Mouse (Mus musculus): ENCODE measurements around the gene Zfp551. TPM values are rescaled to one million over a fixed set of nuclear protein-coding genes. Genes with fewer than 3 reads are reported as not detected.

Zfp551 gene
- 0.16 and 0.48 TPM in 2 replicates for polyA plus RNA-seq (2012; rRNA removed)

DNA sequence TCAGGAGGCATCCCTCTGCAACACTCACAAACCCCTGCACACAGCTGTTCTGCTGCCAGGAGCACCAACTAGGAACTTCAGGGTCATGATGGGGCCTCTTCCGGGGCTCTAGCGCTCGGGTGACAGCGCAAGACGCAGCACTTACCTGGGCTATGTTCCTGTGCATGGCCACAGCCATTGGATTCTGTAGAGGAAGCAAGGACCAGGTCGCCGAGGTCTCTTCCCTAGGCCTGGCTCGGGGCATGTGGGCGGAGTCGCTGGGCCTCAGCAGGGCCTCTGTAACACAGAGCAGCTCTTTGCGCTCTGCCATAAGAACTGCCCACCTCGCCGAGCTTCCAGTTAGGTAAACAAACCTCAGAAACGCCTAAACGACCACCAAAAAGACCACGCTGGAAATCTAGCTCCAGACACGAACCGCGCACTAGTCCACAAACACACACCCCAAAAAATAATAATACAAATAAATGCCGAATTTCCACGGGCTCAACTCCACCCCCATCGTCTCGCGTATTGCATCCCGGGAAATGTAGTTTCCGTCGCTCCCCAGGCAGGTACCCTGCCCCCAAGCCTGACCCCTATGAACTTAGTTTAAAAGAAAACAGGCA lies at the start of gene Zfp551:
Gene Zfp551, minus strand, starts transcription at position 507 of the 605 bp plus-strand sequence.

GRCm38 (mm10) chr7:12369173-12369572 lies 53.4 kb downstream of the Zfp551 start, which contains the start of gene Vmn1r84:
Gene Vmn1r84, minus strand, starts transcription at chr7:12369273.

Other genes with a start within 250 kb of the Zfp551 start
- gene Vmn1r80, start 233.5 kb downstream of the Zfp551 start, polyA plus RNA-seq (2012; rRNA removed) = not detected in 2 replicates
- not detected in 2 replicates for gene Vmn1r81, start 154.5 kb downstream of the Zfp551 start, polyA plus RNA-seq (2012; rRNA removed)
- gene Vmn1r82, start 122.3 kb downstream of the Zfp551 start, polyA plus RNA-seq (2012; rRNA removed) = not detected in 2 replicates
- not detected in 2 replicates for gene Vmn1r83, start 93.3 kb downstream of the Zfp551 start, polyA plus RNA-seq (2012; rRNA removed)
- not detected in 2 replicates for gene Vmn1r84, start 53.5 kb downstream of the Zfp551 start, polyA plus RNA-seq (2012; rRNA removed)
- 1.0 and 1.1 TPM in 2 replicates for gene Zfp606, start 55.5 kb upstream of the Zfp551 start, polyA plus RNA-seq (2012; rRNA removed)
- not detected in 2 replicates for gene 2900092C05Rik, start 89.8 kb upstream of the Zfp551 start, polyA plus RNA-seq (2012; rRNA removed)
- gene Vmn2r53, start 186.0 kb upstream of the Zfp551 start, polyA plus RNA-seq (2012; rRNA removed) = not detected in 2 replicates
- gene Vmn2r54, start 217.6 kb upstream of the Zfp551 start, polyA plus RNA-seq (2012; rRNA removed) = not detected in 2 replicates

All from stomach, adult 2 months (tissue).